Mouse (Mus musculus): ENCODE data around the gene Tmem107. TPM values are rescaled to one million over a fixed set of nuclear protein-coding genes. Genes with fewer than 3 reads are reported as not detected.

Gene Tmem107
- total and polyA plus RNA-seq, 3 experiments: 22.6 to 31.3 (median 30.1) TPM

Other genes starting within 250 kb of the Tmem107 start
- gene Ndel1, start 198.9 kb upstream of the Tmem107 start, total RNA-seq (2012; rRNA removed): 30.3 and 31.1 TPM in 2 replicates
- 46.9 and 47.0 TPM in 2 replicates for gene Ndel1, start 198.9 kb upstream of the Tmem107 start, total RNA-seq (2014; rRNA removed)
- gene Ndel1, start 198.9 kb upstream of the Tmem107 start, polyA plus RNA-seq (2012; ENCODE audit: insufficient read length, low read depth): 35.2 and 54.4 TPM in 2 replicates
- gene Rnf222, start 182.3 kb upstream of the Tmem107 start, total RNA-seq (2012; rRNA removed): not detected in 2 replicates
- gene Rnf222, start 182.3 kb upstream of the Tmem107 start, total RNA-seq (2014; rRNA removed): not detected in 2 replicates
- not detected in 2 replicates for gene Rnf222, start 182.3 kb upstream of the Tmem107 start, polyA plus RNA-seq (2012; ENCODE audit: insufficient read length, low read depth)
- 6,137 and 6,551 TPM in 2 replicates for gene Rpl26, start 169.2 kb upstream of the Tmem107 start, total RNA-seq (2012; rRNA removed)
- gene Rpl26, start 169.2 kb upstream of the Tmem107 start, total RNA-seq (2014; rRNA removed): 6,202 and 6,508 TPM in 2 replicates
- 3,408 and 4,622 TPM in 2 replicates for gene Rpl26, start 169.2 kb upstream of the Tmem107 start, polyA plus RNA-seq (2012; ENCODE audit: insufficient read length, low read depth)
- not detected in 2 replicates for gene Odf4, start 143.7 kb upstream of the Tmem107 start, total RNA-seq (2012; rRNA removed)
- not detected in 2 replicates for gene Odf4, start 143.7 kb upstream of the Tmem107 start, total RNA-seq (2014; rRNA removed)
- gene Odf4, start 143.7 kb upstream of the Tmem107 start, polyA plus RNA-seq (2012; ENCODE audit: insufficient read length, low read depth): not detected in 2 replicates
- gene Arhgef15, start 113.3 kb upstream of the Tmem107 start, total RNA-seq (2012; rRNA removed): 0.04 TPM in 1 of 2 replicates, not detected in the other
- gene Arhgef15, start 113.3 kb upstream of the Tmem107 start, total RNA-seq (2014; rRNA removed): not detected in 2 replicates
- gene Arhgef15, start 113.3 kb upstream of the Tmem107 start, polyA plus RNA-seq (2012; ENCODE audit: insufficient read length, low read depth): 0.12 TPM in 1 of 2 replicates, not detected in the other
- 1.6 and 3.9 TPM in 2 replicates for gene Slc25a35, start 102.7 kb upstream of the Tmem107 start, total RNA-seq (2012; rRNA removed)
- not detected in 2 replicates for gene Slc25a35, start 102.7 kb upstream of the Tmem107 start, total RNA-seq (2014; rRNA removed)
- gene Slc25a35, start 102.7 kb upstream of the Tmem107 start, polyA plus RNA-seq (2012; ENCODE audit: insufficient read length, low read depth): 0.83 and 1.0 TPM in 2 replicates
- 106 and 160 TPM in 2 replicates for gene Rangrf, start 95.6 kb upstream of the Tmem107 start, total RNA-seq (2012; rRNA removed)
- 154 and 158 TPM in 2 replicates for gene Rangrf, start 95.6 kb upstream of the Tmem107 start, total RNA-seq (2014; rRNA removed)
- gene Rangrf, start 95.6 kb upstream of the Tmem107 start, polyA plus RNA-seq (2012; ENCODE audit: insufficient read length, low read depth): 95.5 and 111 TPM in 2 replicates
- gene Pfas, start 62.3 kb upstream of the Tmem107 start, total RNA-seq (2012; rRNA removed): 110 and 132 TPM in 2 replicates
- gene Pfas, start 62.3 kb upstream of the Tmem107 start, total RNA-seq (2014; rRNA removed): 61.9 and 65.0 TPM in 2 replicates
- 66.5 and 72.9 TPM in 2 replicates for gene Pfas, start 62.3 kb upstream of the Tmem107 start, polyA plus RNA-seq (2012; ENCODE audit: insufficient read length, low read depth)
- gene Ctc1, start 54.9 kb upstream of the Tmem107 start, total RNA-seq (2012; rRNA removed): 40.1 and 44.8 TPM in 2 replicates
- 20.5 and 22.7 TPM in 2 replicates for gene Ctc1, start 54.9 kb upstream of the Tmem107 start, total RNA-seq (2014; rRNA removed)
- gene Ctc1, start 54.9 kb upstream of the Tmem107 start, polyA plus RNA-seq (2012; ENCODE audit: insufficient read length, low read depth): 44.1 and 69.8 TPM in 2 replicates
- gene Aurkb, start 25.2 kb upstream of the Tmem107 start, total RNA-seq (2012; rRNA removed): 170 and 177 TPM in 2 replicates
- gene Aurkb, start 25.2 kb upstream of the Tmem107 start, total RNA-seq (2014; rRNA removed): 181 and 190 TPM in 2 replicates
- 178 and 200 TPM in 2 replicates for gene Aurkb, start 25.2 kb upstream of the Tmem107 start, polyA plus RNA-seq (2012; ENCODE audit: insufficient read length, low read depth)
- 9.7 and 11.1 TPM in 2 replicates for gene Borcs6, start 11.1 kb upstream of the Tmem107 start, total RNA-seq (2012; rRNA removed)
- gene Borcs6, start 11.1 kb upstream of the Tmem107 start, total RNA-seq (2014; rRNA removed): 5.1 and 7.3 TPM in 2 replicates
- gene Borcs6, start 11.1 kb upstream of the Tmem107 start, polyA plus RNA-seq (2012; ENCODE audit: insufficient read length, low read depth): 5.4 and 6.2 TPM in 2 replicates
- gene Vamp2, start 17.7 kb downstream of the Tmem107 start, total RNA-seq (2012; rRNA removed): 8.0 and 8.2 TPM in 2 replicates
- gene Vamp2, start 17.7 kb downstream of the Tmem107 start, total RNA-seq (2014; rRNA removed): 1.3 and 1.4 TPM in 2 replicates
- 26.0 and 26.7 TPM in 2 replicates for gene Vamp2, start 17.7 kb downstream of the Tmem107 start, polyA plus RNA-seq (2012; ENCODE audit: insufficient read length, low read depth)
- gene Per1, start 24.4 kb downstream of the Tmem107 start, total RNA-seq (2012; rRNA removed): 11.5 and 11.8 TPM in 2 replicates
- gene Per1, start 24.4 kb downstream of the Tmem107 start, total RNA-seq (2014; rRNA removed): 2.8 and 3.2 TPM in 2 replicates
- 37.9 and 38.3 TPM in 2 replicates for gene Per1, start 24.4 kb downstream of the Tmem107 start, polyA plus RNA-seq (2012; ENCODE audit: insufficient read length, low read depth)
- gene Hes7, start 49.6 kb downstream of the Tmem107 start, total RNA-seq (2012; rRNA removed): 0.04 TPM in 1 of 2 replicates, not detected in the other
- gene Hes7, start 49.6 kb downstream of the Tmem107 start, total RNA-seq (2014; rRNA removed): not detected in 2 replicates
- gene Hes7, start 49.6 kb downstream of the Tmem107 start, polyA plus RNA-seq (2012; ENCODE audit: insufficient read length, low read depth): not detected in 2 replicates
- not detected in 2 replicates for gene 9130213A22Rik, start 51.8 kb downstream of the Tmem107 start, total RNA-seq (2012; rRNA removed)
- not detected in 2 replicates for gene 9130213A22Rik, start 51.8 kb downstream of the Tmem107 start, total RNA-seq (2014; rRNA removed)
- gene 9130213A22Rik, start 51.8 kb downstream of the Tmem107 start, polyA plus RNA-seq (2012; ENCODE audit: insufficient read length, low read depth): not detected in 2 replicates
- 0.13 TPM in 1 of 2 replicates, not detected in the other for gene Aloxe3, start 55.1 kb downstream of the Tmem107 start, total RNA-seq (2012; rRNA removed)
- gene Aloxe3, start 55.1 kb downstream of the Tmem107 start, total RNA-seq (2014; rRNA removed): not detected in 2 replicates
- gene Aloxe3, start 55.1 kb downstream of the Tmem107 start, polyA plus RNA-seq (2012; ENCODE audit: insufficient read length, low read depth): 0.19 and 0.23 TPM in 2 replicates
- not detected in 2 replicates for gene Alox12b, start 86.2 kb downstream of the Tmem107 start, total RNA-seq (2012; rRNA removed)
- not detected in 2 replicates for gene Alox12b, start 86.2 kb downstream of the Tmem107 start, total RNA-seq (2014; rRNA removed)
- not detected in 2 replicates for gene Alox12b, start 86.2 kb downstream of the Tmem107 start, polyA plus RNA-seq (2012; ENCODE audit: insufficient read length, low read depth)
- gene Alox8, start 127.0 kb downstream of the Tmem107 start, total RNA-seq (2012; rRNA removed): 0.30 and 0.50 TPM in 2 replicates
- gene Alox8, start 127.0 kb downstream of the Tmem107 start, total RNA-seq (2014; rRNA removed): not detected in 2 replicates
- 0.10 TPM in 1 of 2 replicates, not detected in the other for gene Alox8, start 127.0 kb downstream of the Tmem107 start, polyA plus RNA-seq (2012; ENCODE audit: insufficient read length, low read depth)
- not detected in 2 replicates for gene Gucy2e, start 166.2 kb downstream of the Tmem107 start, total RNA-seq (2012; rRNA removed)
- gene Gucy2e, start 166.2 kb downstream of the Tmem107 start, total RNA-seq (2014; rRNA removed): 0.03 TPM in 1 of 2 replicates, not detected in the other
- not detected in 2 replicates for gene Gucy2e, start 166.2 kb downstream of the Tmem107 start, polyA plus RNA-seq (2012; ENCODE audit: insufficient read length, low read depth)